Mouse (Mus musculus) embryo, embryonic 9.5 days (tissue): ENCODE data around the gene Cux1.
A peak's percentile ranks its signal among the peaks of the same experiment; 100 is the strongest.

Source experiments
- DNase-seq: peaks from one replicate; pipeline ENCODE4 v3.0.0-alpha.2; 2017; ENCODE audit errors: extremely low spot score

Gene Cux1

DNA sequence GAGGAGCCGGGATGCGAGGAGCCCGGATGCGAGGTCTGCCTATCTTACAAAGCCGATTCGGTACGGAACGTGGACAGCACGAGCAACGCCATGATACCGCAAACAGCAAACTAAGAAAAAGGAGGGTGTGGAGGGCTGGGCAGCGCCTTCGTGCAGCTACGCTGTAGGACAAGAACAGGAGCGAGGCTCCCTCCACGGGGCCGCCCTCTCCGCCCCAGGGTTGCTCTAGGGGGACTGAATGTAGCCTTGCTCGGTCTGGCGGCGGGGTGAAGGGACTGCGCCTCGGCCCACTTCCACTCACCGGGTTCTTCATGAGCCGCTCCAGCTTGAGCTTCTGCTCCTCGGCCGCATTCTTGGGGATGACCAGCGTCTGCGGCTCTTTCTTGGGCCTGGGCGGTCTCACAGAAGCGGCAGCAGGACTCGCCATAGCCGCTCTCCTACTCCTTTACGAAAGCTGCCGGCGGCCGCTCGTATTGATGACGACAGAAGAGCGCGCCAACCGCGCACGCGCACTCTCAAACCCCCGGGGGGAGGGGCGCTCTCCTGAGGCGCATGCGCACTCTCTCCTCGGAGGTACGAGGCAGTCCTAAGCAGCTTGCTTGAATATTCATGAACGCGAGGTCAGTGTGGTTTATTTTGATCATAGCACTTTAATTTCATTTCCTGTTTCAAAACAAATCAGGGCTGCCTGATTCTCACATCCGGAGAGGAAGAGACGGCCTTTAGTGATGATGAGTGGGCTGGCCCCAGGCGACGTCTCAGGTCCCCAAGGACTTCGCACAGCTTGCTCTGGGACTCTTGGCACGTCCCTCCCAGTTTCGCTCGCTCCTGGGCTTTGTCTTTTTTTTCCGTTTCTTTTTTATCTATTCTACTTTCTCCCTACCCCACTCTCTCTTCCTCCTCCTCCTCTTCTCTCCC, 368.6 kb downstream of the Cux1 start, which contains the start of gene Prkrip1:
Gene Prkrip1, minus strand, starts transcription at position 490 of the 918 bp plus-strand sequence.
- peak; percentile 96 for DNase-seq
